Comparison of ENCODE assay signal across 8 mouse cellular contexts in genomic region chr9:4308628-4309350, GRCm38 (mm10). TPM values are rescaled to one million over a fixed set of nuclear protein-coding genes. Genes with fewer than 3 reads are reported as not detected.
DNase-seq lines count a peak whose midpoint lies in the region; ATAC-seq lines count a peak whose summit lies in the region.

No protein-coding gene starts in this region.

- H3K4me1 ChIP-seq in kidney, embryonic 16.5 days (ENCODE audit: insufficient read depth, low read length), result peaks cover 14% of the 10 kb centered on the region
- H3K4me1 ChIP-seq in brown adipose tissue, adult 24 weeks (ENCODE audit: control insufficient read depth, insufficient read depth, insufficient read length, low read length), result no peaks in the 10 kb centered on the region
- peaks cover 14% of the 10 kb centered on the region for H3K4me1 ChIP-seq in hindbrain, embryonic 12.5 days
- H3K4me1 ChIP-seq in midbrain, embryonic 10.5 days, result peaks cover 26% of the 10 kb centered on the region

- H3K4me3 ChIP-seq in kidney, embryonic 16.5 days (ENCODE audit: low read length), result peak overlapping the region; percentile 67
- H3K4me3 ChIP-seq in brown adipose tissue, adult 24 weeks (ENCODE audit: insufficient read depth, low read depth, low read length), result peak overlapping the region; percentile 86
- H3K4me3 ChIP-seq in hindbrain, embryonic 12.5 days, result peak overlapping the region; percentile 68
- peak overlapping the region; percentile 62 for H3K4me3 ChIP-seq in midbrain, embryonic 10.5 days

- H3K36me3 ChIP-seq in kidney, embryonic 16.5 days (ENCODE audit: insufficient read depth, low read length), result no peaks in the 10 kb centered on the region
- no peaks in the 10 kb centered on the region for H3K36me3 ChIP-seq in hindbrain, embryonic 12.5 days
- H3K36me3 ChIP-seq in midbrain, embryonic 10.5 days, result peaks cover 3% of the 10 kb centered on the region; the same call in 1 of the 2 replicates

- peak; percentile 37 for ATAC-seq in kidney, embryonic 16.5 days (ENCODE audit: low FRiP score, low TSS enrichment)
- peak; percentile 57 for ATAC-seq in hindbrain, embryonic 12.5 days (ENCODE audit: low FRiP score)

- peak overlapping the region; percentile 83 for H3K27ac ChIP-seq in kidney, embryonic 16.5 days (ENCODE audit: low read length)
- H3K27ac ChIP-seq in brown adipose tissue, adult 24 weeks (replicated peaks; ENCODE audit: low read depth, low read length), result peak overlapping the region; percentile 55; the same call in 1 of the 2 replicates
- H3K27ac ChIP-seq in hindbrain, embryonic 12.5 days, result peak overlapping the region; percentile 86
- H3K27ac ChIP-seq in midbrain, embryonic 10.5 days (replicated peaks), result peak overlapping the region; percentile 94

- peak overlapping the region; percentile 67 for H3K4me2 ChIP-seq in kidney, embryonic 16.5 days (replicated peaks; ENCODE audit: low read depth, low read length)
- peak overlapping the region; percentile 69 for H3K4me2 ChIP-seq in hindbrain, embryonic 12.5 days (replicated peaks)

- no peaks in the 10 kb centered on the region for H3K9me3 ChIP-seq in kidney, embryonic 16.5 days (ENCODE audit: low read length)
- H3K9me3 ChIP-seq in hindbrain, embryonic 12.5 days (replicated peaks), result no peaks in the 10 kb centered on the region
- no peaks in the 10 kb centered on the region for H3K9me3 ChIP-seq in midbrain, embryonic 10.5 days (replicated peaks)

- H3K27me3 ChIP-seq in kidney, embryonic 16.5 days (ENCODE audit: insufficient read depth, low read length), result no peaks in the 10 kb centered on the region
- H3K27me3 ChIP-seq in hindbrain, embryonic 12.5 days, result no peaks in the 10 kb centered on the region
- no peaks in the 10 kb centered on the region for H3K27me3 ChIP-seq in midbrain, embryonic 10.5 days (ENCODE audit: low read depth, poor library complexity, severe bottlenecking)

- peak overlapping the region; percentile 77 for H3K9ac ChIP-seq in kidney, embryonic 16.5 days (replicated peaks; ENCODE audit: low read length)
- peak overlapping the region; percentile 82 for H3K9ac ChIP-seq in hindbrain, embryonic 12.5 days

- under 1% methylated on average over 36 of the region's 36 CpGs for WGBS in kidney, embryonic 16.5 days
- under 1% methylated on average over 36 of the region's 36 CpGs for WGBS in hindbrain, embryonic 12.5 days
- under 1% methylated on average over 36 of the region's 36 CpGs for WGBS in midbrain, embryonic 10.5 days

- DNase-seq in kidney, adult 11 months, result no peak
- no peak for DNase-seq in midbrain, embryonic 10.5 days (ENCODE audit: low spot score)
- DNase-seq in thymus, postnatal 14 days, result no peak
- no peak for DNase-seq in frontal cortex, postnatal 36 days (ENCODE audit: low spot score in 2 of 2)
- no peak for DNase-seq in layer of hippocampus, adult 8-10 months (ENCODE audit: low spot score in 2 of 2)

RNA-seq across cellular contexts. Expression of gene Aasdhppt, which starts 0.5 kb away (rescaled TPM):
- 31.8 and 33.2 TPM in 2 replicates for polyA plus RNA-seq in kidney, embryonic 16.5 days (2015; fragmentation: Nextera tagmentation; extraction: Ambion mirVana)
- polyA plus RNA-seq in brown adipose tissue, adult 24 weeks (2012; ENCODE audit: insufficient read depth, insufficient read length, missing spikeins), result 25.0 and 31.8 TPM in 2 replicates
- polyA plus RNA-seq in hindbrain, embryonic 12.5 days (2016; fragmentation: Nextera tagmentation; extraction: Ambion mirVana), result 32.7 and 35.9 TPM in 2 replicates
- 25.2 and 28.4 TPM in 2 replicates for polyA plus RNA-seq in midbrain, embryonic 10.5 days (2016; fragmentation: Nextera tagmentation; extraction: Ambion mirVana)
- total RNA-seq in layer of hippocampus, adult 8-10 months (2022), result 10 to 100 TPM; 24.4 to 30.5 (median 27.6) TPM

RNA-seq across cellular contexts. Expression of gene Kbtbd3, which starts 0.8 kb away (rescaled TPM):
- polyA plus RNA-seq in kidney, embryonic 16.5 days (2015; fragmentation: Nextera tagmentation; extraction: Ambion mirVana), result 5.5 and 6.3 TPM in 2 replicates
- 5.2 and 5.5 TPM in 2 replicates for polyA plus RNA-seq in brown adipose tissue, adult 24 weeks (2012; ENCODE audit: insufficient read depth, insufficient read length, missing spikeins)
- 9.1 and 10.0 TPM in 2 replicates for polyA plus RNA-seq in hindbrain, embryonic 12.5 days (2016; fragmentation: Nextera tagmentation; extraction: Ambion mirVana)
- 6.4 and 6.6 TPM in 2 replicates for polyA plus RNA-seq in midbrain, embryonic 10.5 days (2016; fragmentation: Nextera tagmentation; extraction: Ambion mirVana)
- 10 to 100 TPM in 3 of 4 experiments, 1 to 10 TPM in 1; 9.6 to 12.4 (median 11.1) TPM for total RNA-seq in layer of hippocampus, adult 8-10 months (2022)
